Mouse (Mus musculus) embryonic facial prominence, embryonic 15.5 days (tissue): ENCODE data around the gene Serpinc1. TPM values are rescaled to one million over a fixed set of nuclear protein-coding genes. Genes with fewer than 3 reads are reported as not detected.
"Not testable (repeated sequence)": the region's sequence is repeated elsewhere in the genome, so short reads cannot be mapped to it uniquely, and the experiment has no call there.

Source experiments
- ATAC-seq: fragments of 200-750 bp; cut with Nextera tagmentation; 2 replicates; pipeline ENCODE4 v1.8.0; 2017; ENCODE audit warnings: low read depth, moderate TSS enrichment; ENCODE audit not compliant: insufficient number of reproducible peaks, low FRiP score, low TSS enrichment
- H3K27ac ChIP-seq: fragments of 300-500 bp; sonication (generic); replicated peaks from 2 replicates; pipeline ENCODE4 v1.5.1; 2015; ENCODE audit warnings: mild to moderate bottlenecking, inconsistent platforms
- H3K27me3 ChIP-seq: fragments of 300-500 bp; sonication (generic); 2 replicates; pipeline ENCODE4 v1.6.1; 2015; ENCODE audit warnings: inconsistent platforms
- H3K36me3 ChIP-seq: fragments of 300-500 bp; sonication (generic); 2 replicates; pipeline ENCODE4 v1.6.1; 2015; ENCODE audit warnings: mild to moderate bottlenecking, inconsistent platforms
- H3K4me1 ChIP-seq: fragments of 300-500 bp; sonication (generic); 2 replicates; pipeline ENCODE4 v1.6.1; 2015; ENCODE audit warnings: inconsistent platforms
- H3K4me2 ChIP-seq: fragments of 300-500 bp; sonication (generic); replicated peaks from 2 replicates; pipeline ENCODE4 v1.6.1; 2015; ENCODE audit warnings: mild to moderate bottlenecking, inconsistent platforms
- H3K4me3 ChIP-seq: fragments of 300-500 bp; sonication (generic); replicated peaks from 2 replicates; pipeline ENCODE4 v1.5.1; 2015; ENCODE audit warnings: mild to moderate bottlenecking, inconsistent platforms
- H3K9ac ChIP-seq: fragments of 300-500 bp; sonication (generic); 2 replicates; pipeline ENCODE4 v1.6.1; 2015; ENCODE audit warnings: inconsistent platforms
- H3K9me3 ChIP-seq: fragments of 300-500 bp; sonication (generic); replicated peaks from 2 replicates; pipeline ENCODE4 v1.6.1; 2016; ENCODE audit warnings: inconsistent platforms
- WGBS: fragments of 180-500 bp; shearing (Covaris S2); methylation state at CpG from one replicate; pipeline ENCODE4 v1.1.7; 2015; 5-methylcytosine and 5-hydroxymethylcytosine counted together
- polyA plus RNA-seq: library from polyadenylated mRNA; unstranded; fragments of >200 nt; fragmentation: Nextera tagmentation; extraction: Ambion mirVana; gene quantifications from 2 replicates; pipeline ENCODE4 v1.2.1, GENCODE M21; 2015

Serpinc1 gene
- polyA plus RNA-seq, 1 experiment from 2014 or later, result 2.5 TPM

- peak overlapping the region; percentile 76 for H3K27ac ChIP-seq
- peaks cover 3% of the 10 kb centered on the region; the same call in 1 of the 2 replicates for H3K4me1 ChIP-seq
- peak; percentile 54; the same call in 1 of the 2 replicates for ATAC-seq
- 50% methylated on average over 5 of the region's 5 CpGs for WGBS
- H3K27me3 ChIP-seq, result no peaks in the 10 kb centered on the region
- H3K36me3 ChIP-seq, result peaks cover 13% of the 10 kb centered on the region
- no peak overlapping the region for H3K4me3 ChIP-seq
- H3K4me2 ChIP-seq, result no peak overlapping the region
- H3K9ac ChIP-seq, result no peak overlapping the region
- H3K9me3 ChIP-seq, result no peaks in the 10 kb centered on the region
Observed at GRCm38 (mm10) chr1:161025410-161026210, 47.2 kb downstream of the Serpinc1 start.

GRCm38 (mm10) chr1:161027196-161027595 is 48.8 kb downstream of the Serpinc1 start:
- Histone ChIP-seq H3K36me3 (peaks cover 24% of the 10 kb centered on the region), H3K4me1 (peaks cover 6% of the 10 kb centered on the region), H3K4me2 (no peak overlapping the region), H3K4me3 (no peak overlapping the region), H3K9ac (no peak overlapping the region), H3K27me3 (no peaks in the 10 kb centered on the region), H3K9me3 (no peaks in the 10 kb centered on the region), H3K27ac (no peak overlapping the region)
- WGBS, result 59% methylated on average over 2 of the region's 2 CpGs
- no peak for ATAC-seq

GRCm38 (mm10) chr1:161028427-161028826 is 50.0 kb downstream of the Serpinc1 start:
- H3K9ac ChIP-seq, H3K4me2 ChIP-seq, H3K4me3 ChIP-seq, H3K4me1 ChIP-seq, H3K27ac ChIP-seq, H3K9me3 ChIP-seq, H3K27me3 ChIP-seq, ATAC-seq: not testable (repeated sequence)
- H3K36me3 ChIP-seq, result peaks cover 26% of the 10 kb centered on the region
- 44% methylated on average over 1 of the region's 1 CpGs for WGBS

- Histone ChIP-seq H3K9me3 (no peaks in the 10 kb centered on the region), H3K27me3 (no peaks in the 10 kb centered on the region), H3K36me3 (peaks cover 26% of the 10 kb centered on the region), H3K4me2 (no peak overlapping the region), H3K4me1 (peaks cover 12% of the 10 kb centered on the region), H3K4me3 (no peak overlapping the region), H3K9ac (no peak overlapping the region), H3K27ac (no peak overlapping the region)
- WGBS, result 81% methylated on average over 3 of the region's 3 CpGs
- no peak for ATAC-seq
Observed at GRCm38 (mm10) chr1:161030058-161030457, 51.7 kb downstream of the Serpinc1 start.

- H3K36me3 ChIP-seq, result peaks cover 26% of the 10 kb centered on the region
- 84% methylated on average over 9 of the region's 9 CpGs for WGBS
- H3K9ac ChIP-seq, result no peak overlapping the region
- H3K4me1 ChIP-seq, result peaks cover 12% of the 10 kb centered on the region
- no peak overlapping the region for H3K4me3 ChIP-seq
- ATAC-seq, result no peak
- no peak overlapping the region for H3K4me2 ChIP-seq
- H3K9me3 ChIP-seq, result no peaks in the 10 kb centered on the region
- no peak overlapping the region for H3K27ac ChIP-seq
- no peaks in the 10 kb centered on the region for H3K27me3 ChIP-seq
Observed at GRCm38 (mm10) chr1:161031881-161032280, 53.5 kb downstream of the Serpinc1 start.

- no peak for ATAC-seq
- Histone ChIP-seq H3K4me3 (no peak overlapping the region), H3K27me3 (no peaks in the 10 kb centered on the region), H3K36me3 (peaks cover 24% of the 10 kb centered on the region), H3K9me3 (no peaks in the 10 kb centered on the region), H3K4me2 (no peak overlapping the region), H3K27ac (no peak overlapping the region), H3K4me1 (peaks cover 13% of the 10 kb centered on the region), H3K9ac (no peak overlapping the region)
- 84% methylated on average over 7 of the region's 7 CpGs for WGBS
Observed at GRCm38 (mm10) chr1:161032345-161032744, 54.0 kb downstream of the Serpinc1 start.

GRCm38 (mm10) chr1:161033856-161034434 is 55.6 kb downstream of the Serpinc1 start:
- no peak; the same call in 1 of the 2 replicates for ATAC-seq
- Histone ChIP-seq H3K4me2 (peak overlapping the region; percentile 62), H3K9me3 (no peaks in the 10 kb centered on the region), H3K9ac (peak overlapping the region; percentile 78), H3K4me3 (peak overlapping the region; percentile 80), H3K27ac (peak overlapping the region; percentile 98), H3K36me3 (peaks cover 33% of the 10 kb centered on the region), H3K27me3 (no peaks in the 10 kb centered on the region), H3K4me1 (peaks cover 19% of the 10 kb centered on the region)
- WGBS, result 1% methylated on average over 21 of the region's 21 CpGs

GRCm38 (mm10) chr1:161034435-161035280 is 56.3 kb downstream of the Serpinc1 start, which contains the start of gene Zbtb37:
Zbtb37 (minus strand) TSS chr1:161034849.
- H3K27me3 ChIP-seq, result no peaks in the 10 kb centered on the region
- peaks cover 37% of the 10 kb centered on the region for H3K36me3 ChIP-seq
- peak within 1 kb of the TSS; percentile 78 for H3K9ac ChIP-seq
- H3K9me3 ChIP-seq, result no peaks in the 10 kb centered on the region
- H3K27ac ChIP-seq, result peak within 1 kb of the TSS; percentile 98
- H3K4me2 ChIP-seq, result peak within 1 kb of the TSS; percentile 63
- under 1% methylated on average over 59 of the region's 76 CpGs for WGBS
- peak within 1 kb of the TSS; percentile 80 for H3K4me3 ChIP-seq
- peak; percentile 94 for ATAC-seq
- peaks cover 19% of the 10 kb centered on the region for H3K4me1 ChIP-seq

- H3K4me2 ChIP-seq, result peak overlapping the region; percentile 63
- WGBS, result 0% methylated on average over 14 of the region's 14 CpGs
- no peaks in the 10 kb centered on the region for H3K9me3 ChIP-seq
- no peak for ATAC-seq
- H3K27ac ChIP-seq, result peak overlapping the region; percentile 98
- H3K4me1 ChIP-seq, result peaks cover 17% of the 10 kb centered on the region
- H3K9ac ChIP-seq, result peak overlapping the region; percentile 75
- H3K27me3 ChIP-seq, result no peaks in the 10 kb centered on the region
- peak overlapping the region; percentile 80 for H3K4me3 ChIP-seq
- H3K36me3 ChIP-seq, result peaks cover 35% of the 10 kb centered on the region
Observed at GRCm38 (mm10) chr1:161035281-161035785, 56.9 kb downstream of the Serpinc1 start.

- H3K9ac ChIP-seq, result peak overlapping the region; percentile 75
- no peaks in the 10 kb centered on the region for H3K27me3 ChIP-seq
- H3K27ac ChIP-seq, result peak overlapping the region; percentile 98
- 0% methylated on average over 6 of the region's 6 CpGs for WGBS
- peak overlapping the region; percentile 80 for H3K4me3 ChIP-seq
- H3K4me1 ChIP-seq, result peaks cover 16% of the 10 kb centered on the region
- peak overlapping the region; percentile 63 for H3K4me2 ChIP-seq
- no peaks in the 10 kb centered on the region for H3K9me3 ChIP-seq
- peaks cover 34% of the 10 kb centered on the region for H3K36me3 ChIP-seq
- ATAC-seq, result no peak
Observed at GRCm38 (mm10) chr1:161035786-161036404, 57.5 kb downstream of the Serpinc1 start.
